Comparison of ENCODE assay signal across 11 mouse cellular contexts in the genomic region with DNA sequence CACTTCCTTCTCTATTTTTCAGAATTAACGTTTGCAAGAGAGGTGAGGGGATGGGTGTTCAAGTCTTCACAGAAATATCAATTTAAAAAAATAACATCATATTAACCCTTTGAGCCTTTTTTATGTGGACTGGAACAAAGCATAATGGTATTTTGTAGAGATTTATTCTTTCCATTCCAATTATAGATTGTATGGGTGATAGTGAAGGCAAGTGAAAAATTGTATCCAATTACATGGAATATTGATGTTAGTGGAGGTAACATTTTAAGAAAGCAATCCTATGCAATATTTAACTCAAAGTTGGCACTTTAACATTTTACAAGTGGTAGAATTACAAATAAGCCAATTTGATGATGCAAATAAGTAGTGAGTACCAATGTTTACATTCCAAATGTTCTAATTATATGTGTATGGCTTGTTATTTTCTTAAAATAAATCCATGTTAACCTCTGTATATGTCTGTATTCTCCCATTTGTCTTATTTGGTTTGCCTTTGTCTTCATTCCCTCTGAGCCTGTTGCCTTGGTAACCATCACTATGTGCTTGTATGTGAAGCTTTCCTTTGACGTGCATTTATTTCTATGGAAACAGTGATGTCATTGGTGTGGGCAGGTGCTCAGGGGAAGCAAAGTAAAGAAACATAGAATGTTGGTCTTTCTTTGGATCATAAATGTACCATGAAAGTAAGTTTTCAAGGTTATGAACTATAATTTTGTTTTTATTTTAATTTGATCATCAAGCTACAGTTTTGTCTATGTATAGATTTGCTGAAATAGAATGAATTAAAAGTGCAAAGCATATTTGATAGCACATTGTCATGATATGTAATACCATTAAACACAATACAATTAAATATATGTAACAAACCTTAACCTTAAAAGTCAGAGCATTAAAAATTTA.
DNase-seq lines count a peak whose midpoint lies in the region; ATAC-seq lines count a peak whose summit lies in the region.
"Had no signal": no experiment of that assay in that cellular context is flagged by ENCODE, and none has a peak within 500 bp of the region (broad histone marks: within the 10 kb centered on the region; RNA-seq: fewer than 3 reads in every experiment).

No protein-coding gene starts in this region.

- H3K9ac ChIP-seq in neural tube, embryonic 14.5 days (replicated peaks; ENCODE audit: low read depth, low read length) = no peak overlapping the region

- H3K4me3 ChIP-seq in neural tube, embryonic 14.5 days (ENCODE audit: low read depth, low read length) = no peak overlapping the region

- DNase-seq in frontal cortex, adult 2 months (ENCODE audit: extremely low spot score in 1 of 2, low spot score in 1 of 2) = peak; percentile 56 to 80
- no peak for DNase-seq in frontal cortex, postnatal 25 days (ENCODE audit: low spot score in 2 of 2)
- DNase-seq in embryo, embryonic 9.5 days (ENCODE audit: extremely low spot score) = peak; percentile 8
- peak; percentile 61 for DNase-seq in layer of hippocampus, adult 9-11 months
- no peak for DNase-seq in lung, adult 18-20 months
- DNase-seq in spleen, postnatal 10 days (ENCODE audit: low spot score in 2 of 2) = no peak
- DNase-seq: B cell, adult 2 months; kidney, adult 9 months; lung, postnatal 4 days had no signal

- WGBS in neural tube, embryonic 14.5 days = 43% methylated on average over 2 of the region's 2 CpGs

- no peaks in the 10 kb centered on the region for H3K4me1 ChIP-seq in neural tube, embryonic 14.5 days (ENCODE audit: control insufficient read depth, insufficient read depth, low read length)

- no peak overlapping the region for H3K4me2 ChIP-seq in neural tube, embryonic 14.5 days (ENCODE audit: low read depth, low read length)

- no peak overlapping the region for H3K27ac ChIP-seq in neural tube, embryonic 14.5 days (ENCODE audit: low read depth, low read length)

- no peaks in the 10 kb centered on the region for H3K9me3 ChIP-seq in neural tube, embryonic 14.5 days (ENCODE audit: control insufficient read depth, low read length)

- H3K36me3 ChIP-seq in neural tube, embryonic 14.5 days (ENCODE audit: control insufficient read depth, insufficient read depth, low read length) = no peaks in the 10 kb centered on the region

- ATAC-seq in neural tube, embryonic 14.5 days (ENCODE audit: low read depth) = peak; percentile 97
- no peak for ATAC-seq in megakaryocyte, adult 5-6 weeks (ENCODE audit: poor library complexity, severe bottlenecking)

- H3K27me3 ChIP-seq in neural tube, embryonic 14.5 days (ENCODE audit: control insufficient read depth, insufficient read depth, low read length) = no peaks in the 10 kb centered on the region

Comparison
In these comparisons a context has a peak if more than half of its experiments do, and no peak if none do; other contexts are left out.
1. DNase-seq: peak in frontal cortex, adult 2 months (2 of 2), embryo, embryonic 9.5 days (single experiment) and layer of hippocampus, adult 9-11 months (single experiment); none in frontal cortex, postnatal 25 days (0 of 2), lung, adult 18-20 months (0 of 2) and spleen, postnatal 10 days (0 of 2).